In the genomic region with DNA sequence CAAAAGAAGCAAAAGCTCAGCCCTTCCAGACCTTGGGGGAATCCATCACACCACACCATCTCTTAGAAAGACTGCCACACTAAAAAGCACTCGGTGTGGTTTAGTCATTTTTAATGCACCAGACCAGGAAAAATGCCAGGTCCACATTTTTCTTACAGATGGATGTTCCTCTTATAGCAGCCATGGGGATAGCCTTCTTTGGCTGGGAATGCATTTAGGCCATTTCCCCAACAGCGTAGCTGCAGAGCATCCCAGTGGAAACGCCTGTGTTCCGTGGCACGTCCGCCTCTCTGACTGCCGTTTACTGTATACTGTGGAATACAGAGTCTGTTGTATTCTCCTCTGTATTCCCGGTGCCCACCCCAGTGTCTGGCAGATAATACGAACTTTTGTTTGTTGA, we compare ENCODE assay signal across 16 mouse cellular contexts. TPM values are rescaled to one million over a fixed set of nuclear protein-coding genes. Genes with fewer than 3 reads are reported as not detected.
DNase-seq lines count a peak whose midpoint lies in the region; ATAC-seq lines count a peak whose summit lies in the region.
"Had no signal": no experiment of that assay in that cellular context is flagged by ENCODE, and none has a peak within 500 bp of the region (broad histone marks: within the 10 kb centered on the region; RNA-seq: fewer than 3 reads in every experiment).

No protein-coding gene starts in this region.

- no peak for ATAC-seq in neural tube, embryonic 13.5 days (ENCODE audit: low read depth)
- ATAC-seq in neural tube, embryonic 15.5 days (ENCODE audit: low FRiP score): no peak
- ATAC-seq in liver, embryonic 11.5 days (replicated peaks; ENCODE audit: low FRiP score): no peak
- ATAC-seq: lung, postnatal 0 days had no signal

- H3K27me3 ChIP-seq in heart, embryonic 10.5 days (ENCODE audit: insufficient read depth, poor library complexity, severe bottlenecking): no peaks in the 10 kb centered on the region
- H3K27me3 ChIP-seq in neural tube, embryonic 13.5 days: no peaks in the 10 kb centered on the region
- H3K27me3 ChIP-seq in neural tube, embryonic 15.5 days (replicated peaks): no peaks in the 10 kb centered on the region
- no peaks in the 10 kb centered on the region for H3K27me3 ChIP-seq in liver, embryonic 11.5 days (replicated peaks; ENCODE audit: control insufficient read depth, insufficient read depth, low read length)
- H3K27me3 ChIP-seq: heart, embryonic 15.5 days; hindbrain, embryonic 12.5 days had no signal

- peak; percentile 10 to 16 for DNase-seq in cerebellum, adult 18-20 months
- no peak for DNase-seq in cerebellum, postnatal 4 days (ENCODE audit: low spot score in 2 of 2)
- DNase-seq in heart, embryonic 10.5 days (ENCODE audit: low spot score): peak; percentile 17
- no peak for DNase-seq in heart, postnatal 14 days
- no peak for DNase-seq in liver, embryonic 11.5 days (ENCODE audit: low spot score)
- DNase-seq in adrenal gland, adult 2 months: no peak
- DNase-seq: kidney, adult 11 months; kidney, postnatal 14 days; layer of hippocampus, postnatal 36 days; thymus, adult 2 months had no signal

- no peaks in the 10 kb centered on the region for H3K9me3 ChIP-seq in heart, embryonic 10.5 days
- no peaks in the 10 kb centered on the region for H3K9me3 ChIP-seq in neural tube, embryonic 13.5 days
- H3K9me3 ChIP-seq in neural tube, embryonic 15.5 days (replicated peaks): no peaks in the 10 kb centered on the region
- H3K9me3 ChIP-seq in liver, embryonic 11.5 days (ENCODE audit: control insufficient read depth, low read length): no peaks in the 10 kb centered on the region
- H3K9me3 ChIP-seq: heart, embryonic 15.5 days; hindbrain, embryonic 12.5 days had no signal

- H3K27ac ChIP-seq in heart, embryonic 10.5 days: no peak overlapping the region
- 0 out of 2 replicates have a peak overlapping the region, but pooled peaks have one; percentile 5 for H3K27ac ChIP-seq in neural tube, embryonic 13.5 days (replicated peaks)
- no peak overlapping the region for H3K27ac ChIP-seq in neural tube, embryonic 15.5 days (replicated peaks)
- H3K27ac ChIP-seq in liver, embryonic 11.5 days (ENCODE audit: low read depth, low read length): no peak overlapping the region
- H3K27ac ChIP-seq: heart, embryonic 15.5 days; hindbrain, embryonic 12.5 days had no signal

- no peaks in the 10 kb centered on the region for H3K36me3 ChIP-seq in heart, embryonic 10.5 days
- H3K36me3 ChIP-seq in neural tube, embryonic 13.5 days: no peaks in the 10 kb centered on the region
- no peaks in the 10 kb centered on the region for H3K36me3 ChIP-seq in neural tube, embryonic 15.5 days
- no peaks in the 10 kb centered on the region for H3K36me3 ChIP-seq in liver, embryonic 11.5 days (ENCODE audit: control insufficient read depth, insufficient read depth, low read length)
- H3K36me3 ChIP-seq: heart, embryonic 15.5 days; hindbrain, embryonic 12.5 days had no signal

- H3K4me2 ChIP-seq in neural tube, embryonic 13.5 days: no peak overlapping the region
- no peak overlapping the region for H3K4me2 ChIP-seq in neural tube, embryonic 15.5 days
- H3K4me2 ChIP-seq in liver, embryonic 11.5 days: no peak overlapping the region
- H3K4me2 ChIP-seq: heart, embryonic 15.5 days; hindbrain, embryonic 12.5 days had no signal

- 90% methylated on average over 9 of the region's 9 CpGs for WGBS in heart, embryonic 10.5 days
- whole genome bisulfite sequencing in neural tube, embryonic 13.5 days: 61% methylated on average over 9 of the region's 9 CpGs
- 50% methylated on average over 9 of the region's 9 CpGs for WGBS in neural tube, embryonic 15.5 days
- 92% methylated on average over 9 of the region's 9 CpGs for WGBS in liver, embryonic 11.5 days

- no peak overlapping the region for H3K4me3 ChIP-seq in heart, embryonic 10.5 days
- no peak overlapping the region for H3K4me3 ChIP-seq in neural tube, embryonic 13.5 days
- H3K4me3 ChIP-seq in neural tube, embryonic 15.5 days (replicated peaks): no peak overlapping the region
- no peak overlapping the region for H3K4me3 ChIP-seq in liver, embryonic 11.5 days (ENCODE audit: low read depth, low read length)
- H3K4me3 ChIP-seq: heart, embryonic 15.5 days; hindbrain, embryonic 12.5 days; myocyte had no signal

- 0 out of 2 replicates have a peak, but pooled peaks cover 3% of the 10 kb centered on the region for H3K4me1 ChIP-seq in heart, embryonic 10.5 days
- peaks cover 7% of the 10 kb centered on the region; the same call in 1 of the 2 replicates for H3K4me1 ChIP-seq in neural tube, embryonic 13.5 days (replicated peaks)
- H3K4me1 ChIP-seq in neural tube, embryonic 15.5 days: no peaks in the 10 kb centered on the region
- H3K4me1 ChIP-seq in liver, embryonic 11.5 days (replicated peaks; ENCODE audit: control insufficient read depth, insufficient read depth, low read length): no peaks in the 10 kb centered on the region; the same call in 1 of the 2 replicates
- H3K4me1 ChIP-seq: heart, embryonic 15.5 days had no signal

- no peak overlapping the region for H3K9ac ChIP-seq in neural tube, embryonic 13.5 days
- no peak overlapping the region for H3K9ac ChIP-seq in neural tube, embryonic 15.5 days (replicated peaks)
- H3K9ac ChIP-seq in liver, embryonic 11.5 days (ENCODE audit: low read depth, low read length): no peak overlapping the region
- H3K9ac ChIP-seq: heart, embryonic 15.5 days; hindbrain, embryonic 12.5 days had no signal

- intact Hi-C loops in heart, postnatal 14 days (cut with DNase I): no loop called here

RNA-seq across cellular contexts. Expression of gene Uspl1, which starts 15.3 kb away (rescaled TPM):
- polyA plus RNA-seq in heart, embryonic 10.5 days (2016; fragmentation: Nextera tagmentation; extraction: Ambion mirVana): 45.9 and 53.7 TPM in 2 replicates
- 10 to 100 TPM; 17.6 to 19.6 TPM for total RNA-seq in heart, postnatal 14 days (2021)
- 62.4 and 65.4 TPM in 2 replicates for polyA plus RNA-seq in neural tube, embryonic 13.5 days (2015; fragmentation: Nextera tagmentation; extraction: Ambion mirVana)
- polyA plus RNA-seq in neural tube, embryonic 15.5 days (2015; fragmentation: Nextera tagmentation; extraction: Ambion mirVana): 56.1 and 57.1 TPM in 2 replicates
- polyA plus RNA-seq in liver, embryonic 11.5 days (2014; fragmentation: Nextera tagmentation; extraction: Ambion mirVana): 53.2 and 62.3 TPM in 2 replicates
- total RNA-seq in adrenal gland, adult 2 months (2021): 10 to 100 TPM; 28.5 to 40.7 TPM
- 3.2 and 4.2 TPM in 2 replicates for polyA plus RNA-seq in adrenal gland, adult 2 months (2012; rRNA removed)

RNA-seq across cellular contexts. Expression of gene Hmgb1, which starts 15.5 kb away (rescaled TPM):
- polyA plus RNA-seq in heart, embryonic 10.5 days (2016; fragmentation: Nextera tagmentation; extraction: Ambion mirVana): 757 and 1,068 TPM in 2 replicates
- 100 to 1,000 TPM; 119 to 130 TPM for total RNA-seq in heart, postnatal 14 days (2021)
- 950 and 1,077 TPM in 2 replicates for polyA plus RNA-seq in neural tube, embryonic 13.5 days (2015; fragmentation: Nextera tagmentation; extraction: Ambion mirVana)
- 674 and 837 TPM in 2 replicates for polyA plus RNA-seq in neural tube, embryonic 15.5 days (2015; fragmentation: Nextera tagmentation; extraction: Ambion mirVana)
- 1,278 and 1,318 TPM in 2 replicates for polyA plus RNA-seq in liver, embryonic 11.5 days (2014; fragmentation: Nextera tagmentation; extraction: Ambion mirVana)
- 100 to 1,000 TPM; 128 to 135 TPM for total RNA-seq in adrenal gland, adult 2 months (2021)
- 5.1 and 7.5 TPM in 2 replicates for polyA plus RNA-seq in adrenal gland, adult 2 months (2012; rRNA removed)

Comparison
In these comparisons a context has a peak if more than half of its experiments do, and no peak if none do; other contexts are left out.
1. DNase-seq: peak in cerebellum, adult 18-20 months (2 of 2) and heart, embryonic 10.5 days (single experiment); none in cerebellum, postnatal 4 days (0 of 2), heart, postnatal 14 days (0 of 2), liver, embryonic 11.5 days (single experiment) and adrenal gland, adult 2 months (single experiment).
2. RNA of gene Hmgb1, which starts 15.5 kb away (polyA plus RNA-seq): 1,278 to 1,318 TPM in liver, embryonic 11.5 days, 757 to 1,068 TPM in heart, embryonic 10.5 days, 950 to 1,077 TPM in neural tube, embryonic 13.5 days and 674 to 837 TPM in neural tube, embryonic 15.5 days; 5.1 to 7.5 TPM in adrenal gland, adult 2 months; every median in the first group is over 10 times any median in the second.